Mouse (Mus musculus) frontal cortex, postnatal 36 days (tissue): ENCODE data around the gene Gm21854.
"Not testable (repeated sequence)": the region's sequence is repeated elsewhere in the genome, so short reads cannot be mapped to it uniquely, and the experiment has no call there.

Source experiments
- DNase-seq, 2 experiments: peaks; one replicate each; pipeline ENCODE4 v3.0.0; 2022; ENCODE audit warnings: low spot score in 2 of 2

Gm21854 gene

GRCm38 (mm10) chrY:5656686-5657085 is at the start of gene Gm21854:
Gene Gm21854, plus strand, starts transcription at chrY:5656986.
- not testable (repeated sequence) for DNase-seq
